Mouse (Mus musculus) left cerebral cortex, postnatal 25 days (tissue): ENCODE results near the gene Rps11. TPM values are rescaled to one million over a fixed set of nuclear protein-coding genes. Genes with fewer than 3 reads are reported as not detected.
"Not testable (repeated sequence)": the region's sequence is repeated elsewhere in the genome, so short reads cannot be mapped to it uniquely, and the experiment has no call there.

Source experiments
- DNase-seq, 2 experiments: peaks; one replicate each; pipeline ENCODE4 v3.0.0; 2022; ENCODE audit warnings: low spot score in 2 of 2, mixed read lengths in 1 of 2
- intact Hi-C: fragments of 180-260 bp; cut with DNase I; formaldehyde crosslinking; loops from one replicate; pipeline ENCODE4 v1.15.1; 2025
- total RNA-seq, 2 experiments: library from RNA; stranded (reverse); gene quantifications; 2 replicates each; pipeline ENCODE4 v1.2.3; 2021

Gene Rps11
- total RNA-seq, 2 experiments from 2014 or later: 410 to 413 TPM

DNA sequence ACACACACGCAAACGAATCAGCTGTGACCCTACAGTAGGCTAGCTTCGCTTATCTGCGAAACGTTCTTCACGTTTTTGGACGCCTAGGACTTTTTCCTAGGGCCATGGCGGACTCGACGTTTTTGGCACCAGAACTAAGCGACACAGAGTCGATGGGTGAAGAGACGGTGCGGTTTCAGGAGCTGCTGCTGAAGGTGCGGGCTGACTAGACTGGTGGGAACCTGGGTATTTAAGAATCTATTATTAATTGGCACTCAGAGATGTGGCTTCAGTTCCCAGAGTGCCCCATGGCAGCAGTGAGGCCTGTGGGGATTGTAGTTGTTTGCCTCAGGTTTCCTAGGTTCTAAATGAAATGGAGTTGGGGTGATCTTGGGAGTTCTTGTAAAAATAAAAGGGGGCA is 32.0 kb upstream of the Rps11 start:
- intact Hi-C loops: no loop called here
- no peak for DNase-seq

GRCm38 (mm10) chr7:45155590-45155989 is 31.4 kb upstream of the Rps11 start:
- intact Hi-C loops: no loop called here
- DNase-seq: no peak

- intact Hi-C loops: no loop called here
- DNase-seq: no peak
Observed at GRCm38 (mm10) chr7:45154993-45155514, 30.8 kb upstream of the Rps11 start.

DNA sequence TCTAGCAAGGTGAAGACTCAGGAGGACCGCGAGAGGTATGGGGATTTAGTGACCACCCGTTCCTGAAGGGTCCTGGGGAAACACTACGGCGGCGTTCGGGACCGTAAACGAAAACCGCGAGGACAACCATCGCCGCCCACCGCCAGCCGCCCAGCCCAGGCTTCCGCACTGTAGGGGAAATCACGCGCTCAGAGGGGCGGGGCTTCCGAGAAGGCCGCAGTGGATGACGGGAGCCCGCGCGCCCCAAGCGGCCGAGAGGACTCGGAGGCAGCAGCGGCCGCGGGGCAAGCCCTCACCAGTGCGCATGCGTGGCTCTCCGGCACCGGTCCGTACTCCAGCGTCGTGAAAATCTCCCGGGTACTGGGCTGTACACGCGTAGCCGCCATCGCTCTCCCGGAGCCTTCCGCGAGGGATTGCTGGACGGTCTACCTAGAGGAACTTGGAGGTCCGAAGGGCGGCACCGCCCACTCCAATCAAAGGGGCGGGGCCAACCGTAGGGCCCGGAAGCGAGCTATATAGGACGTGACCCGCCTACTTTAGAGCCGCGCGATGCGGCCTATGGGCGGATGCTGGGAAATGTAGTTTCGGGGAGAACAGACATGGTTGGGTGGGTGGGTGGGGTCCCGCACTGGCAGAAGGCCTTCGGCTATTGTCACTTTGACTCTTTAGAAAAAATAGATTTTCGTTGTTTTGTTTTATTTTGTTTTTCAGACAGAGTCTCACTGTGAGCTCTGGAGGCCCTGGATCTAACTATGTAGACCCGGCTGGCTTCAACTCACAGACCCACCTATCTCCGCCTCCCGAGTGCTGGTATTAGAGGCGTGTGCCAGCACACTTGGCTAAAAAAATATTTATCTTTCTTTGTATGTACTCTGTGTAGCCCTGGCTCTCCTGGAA is 30.1 kb upstream of the Rps11 start, which contains the start of the genes Pih1d1 and Aldh16a1:
Pih1d1 (plus strand) TSS at position 208 of the 897 bp plus-strand sequence.
Aldh16a1 (minus strand) TSS at position 489 of the 897 bp plus-strand sequence.
- DNase-seq: peak; percentile 98 to 99
- intact Hi-C loops: no loop called here

GRCm38 (mm10) chr7:45153586-45153985 is 29.3 kb upstream of the Rps11 start:
- intact Hi-C loops: no loop called here
- no peak for DNase-seq

DNA sequence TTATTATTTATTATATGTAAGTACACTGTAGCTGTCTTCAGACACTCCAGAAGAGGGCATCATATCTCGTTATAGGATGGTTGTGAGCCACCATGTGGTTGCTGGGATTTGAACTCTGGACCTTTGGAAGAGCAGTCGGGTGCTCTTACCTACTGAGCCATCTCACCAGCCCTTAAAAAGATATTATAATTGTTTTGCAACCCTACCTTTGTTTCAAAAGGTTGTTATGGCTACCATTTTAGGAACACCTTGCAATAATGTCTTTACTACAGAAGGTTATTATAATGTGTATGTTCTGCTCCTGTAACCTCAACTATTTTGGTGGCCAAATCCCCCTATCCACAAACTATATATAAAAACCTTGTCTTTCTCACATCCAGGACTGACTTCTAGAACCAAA is 28.8 kb upstream of the Rps11 start:
- intact Hi-C loops, DNase-seq: not testable (repeated sequence)

GRCm38 (mm10) chr7:45151303-45151702 is 27.1 kb upstream of the Rps11 start:
- intact Hi-C loops: no loop called here

GRCm38 (mm10) chr7:45150321-45150720 is 26.1 kb upstream of the Rps11 start:
- DNase-seq: no peak
- intact Hi-C loops: no loop called here

More at GRCm38 (mm10) chr7:45151303-45151702, 27.1 kb upstream of the Rps11 start:
- no peak for DNase-seq

DNA sequence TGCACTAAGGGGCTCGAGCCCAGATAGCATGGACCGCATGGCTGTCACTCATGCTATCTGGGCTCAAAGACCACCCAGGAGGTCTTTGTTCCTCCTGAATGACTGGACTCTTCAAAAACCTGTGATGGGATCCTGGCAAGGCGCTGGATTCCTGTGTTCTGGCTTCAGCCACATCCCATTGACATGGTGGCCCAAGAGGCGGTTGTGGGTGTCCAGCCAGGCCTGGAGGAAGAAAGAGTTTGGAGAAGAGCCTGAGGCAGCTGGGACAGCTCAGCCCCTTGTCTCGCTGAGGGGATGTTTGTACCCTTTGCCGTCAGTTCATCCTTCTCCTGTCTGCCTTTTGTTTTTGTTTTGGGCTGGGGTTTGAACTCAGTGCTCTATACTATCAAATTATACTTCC is 25.3 kb upstream of the Rps11 start:
- intact Hi-C loops: no loop called here
- DNase-seq: no peak

DNA sequence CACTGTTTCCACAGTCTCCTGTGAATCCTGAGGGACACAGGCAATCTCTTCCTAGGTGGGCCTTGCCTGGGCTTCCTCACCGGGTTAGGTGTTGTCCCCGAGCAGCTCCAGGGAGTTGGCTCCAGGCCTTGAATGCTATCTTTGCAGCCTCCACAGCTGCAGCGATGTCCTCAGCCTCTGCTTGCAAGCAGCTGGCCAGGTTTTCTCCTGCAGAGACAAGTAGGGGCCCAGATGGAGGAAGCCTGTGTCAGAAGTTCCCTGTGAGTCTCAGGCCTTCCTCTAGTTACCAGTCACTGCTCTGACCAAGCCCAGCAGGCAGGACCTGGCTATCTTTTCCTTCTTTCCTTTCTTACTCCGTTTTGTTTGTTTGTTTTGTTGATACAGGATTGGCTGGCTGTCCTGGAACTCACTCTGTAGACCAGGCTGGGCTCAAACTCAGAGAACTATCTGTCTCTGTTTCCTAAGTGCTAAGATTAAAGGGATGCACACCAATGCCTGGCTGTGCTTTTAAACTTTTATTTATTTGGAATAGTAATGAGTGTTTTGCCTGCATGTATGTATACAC is 24.4 kb upstream of the Rps11 start:
- no peak for DNase-seq
- intact Hi-C loops: no loop called here

- intact Hi-C loops: no loop called here
Observed at GRCm38 (mm10) chr7:45147899-45148298, 23.7 kb upstream of the Rps11 start.

DNA sequence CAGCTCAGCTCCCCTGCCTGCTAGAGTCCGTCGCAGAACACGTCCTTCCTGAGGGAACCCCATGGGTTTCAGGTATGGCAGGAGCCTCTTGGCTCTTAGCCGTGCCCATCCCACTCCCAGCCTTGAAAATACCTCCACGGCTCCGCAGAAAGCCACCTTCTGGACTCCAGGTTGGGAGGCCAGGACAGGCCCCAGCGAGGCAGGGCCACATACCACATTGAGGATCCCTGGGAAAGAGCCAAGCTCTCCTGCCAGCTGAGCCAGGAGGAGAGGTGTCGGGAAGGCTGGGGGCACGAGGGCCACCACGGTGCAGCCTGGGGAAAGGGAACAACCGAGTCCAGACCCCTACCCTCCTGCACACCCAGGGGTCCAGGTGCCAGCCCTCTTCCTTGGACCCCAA is 23.0 kb upstream of the Rps11 start:
- DNase-seq: no peak
- intact Hi-C loops: no loop called here

More at GRCm38 (mm10) chr7:45147899-45148298, 23.7 kb upstream of the Rps11 start:
- DNase-seq: no peak

DNA sequence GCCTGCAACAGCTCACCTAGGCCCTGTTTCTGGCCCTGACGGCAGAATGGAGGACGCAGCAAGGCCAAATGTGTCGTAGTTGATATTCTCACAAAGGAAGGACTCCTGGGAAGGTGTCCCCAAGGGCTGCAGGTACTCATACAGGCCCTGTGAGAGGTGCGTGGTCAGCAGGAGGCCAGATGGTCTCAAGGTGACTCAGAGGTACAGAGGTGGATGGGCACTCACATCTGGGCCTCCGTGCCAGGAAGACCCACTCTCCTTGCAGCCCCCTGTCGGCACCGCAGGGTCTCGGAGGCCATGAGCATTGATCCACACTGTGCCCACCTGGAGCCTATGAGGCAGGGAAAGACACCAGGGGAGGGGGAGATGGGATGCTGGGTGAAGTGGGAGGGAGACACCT is 21.2 kb upstream of the Rps11 start:
- no peak for DNase-seq
- intact Hi-C loops: no loop called here

DNA sequence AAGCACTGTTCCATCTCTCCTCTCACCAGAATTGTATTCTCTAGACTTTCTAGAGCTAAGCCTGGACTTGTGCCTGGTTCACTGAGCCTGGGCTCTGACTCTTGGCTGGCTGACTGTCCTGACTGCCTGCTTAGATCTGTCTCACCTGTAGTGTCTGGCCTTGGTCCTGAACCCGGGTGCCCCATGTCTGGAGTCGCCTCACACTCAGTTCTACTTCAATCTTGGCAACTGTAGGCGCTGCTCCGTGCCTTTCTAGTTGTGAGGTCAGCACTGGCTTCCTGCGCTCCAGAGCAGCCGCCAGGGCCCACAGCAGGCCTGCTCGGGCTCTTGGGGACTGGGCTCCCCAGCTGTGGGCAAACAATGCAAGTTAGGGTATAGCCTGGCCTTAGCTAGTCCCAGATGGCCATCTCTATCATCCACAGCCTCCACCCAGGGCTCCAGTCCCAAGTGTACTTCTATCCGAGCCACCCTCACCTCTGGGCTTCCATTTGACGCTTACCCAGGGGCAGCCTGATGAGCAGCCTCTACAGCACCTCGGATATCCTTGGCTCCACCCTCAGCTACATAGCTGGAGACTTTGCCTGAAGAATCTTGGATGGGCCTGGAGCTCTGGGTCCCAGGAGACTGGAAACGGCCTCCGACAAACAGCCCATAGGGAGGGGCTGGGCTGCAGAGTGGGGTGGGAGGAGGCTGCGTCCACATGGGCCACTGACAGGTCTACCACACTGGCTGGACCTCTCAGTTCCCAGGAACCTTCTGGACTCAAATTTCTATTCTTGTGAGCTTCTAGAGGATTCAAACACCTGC is 20.3 kb upstream of the Rps11 start:
- intact Hi-C loops: no loop called here

DNA sequence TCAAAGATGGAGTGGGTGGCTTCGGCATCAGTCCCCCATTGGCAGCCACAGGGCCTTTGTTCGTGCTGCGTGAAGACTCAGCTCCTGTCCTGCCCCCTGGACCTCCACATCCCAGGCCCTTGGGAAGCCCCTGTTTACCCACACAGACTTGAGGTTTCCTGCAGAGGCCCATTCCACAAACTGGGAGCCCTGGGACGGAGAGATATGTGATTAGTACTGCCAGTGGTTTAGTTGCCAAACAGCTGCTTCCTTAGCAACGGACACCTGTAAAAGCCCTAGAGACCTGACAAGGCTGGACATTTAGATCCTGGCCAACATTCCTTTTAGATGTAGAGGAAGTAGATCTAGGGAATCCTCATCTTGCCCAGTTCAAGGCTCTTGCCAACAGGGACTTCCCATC is 17.7 kb upstream of the Rps11 start:
- intact Hi-C loops: no loop called here
- no peak for DNase-seq

More for the DNA sequence above, 20.3 kb upstream of the Rps11 start:
- DNase-seq: no peak

DNA sequence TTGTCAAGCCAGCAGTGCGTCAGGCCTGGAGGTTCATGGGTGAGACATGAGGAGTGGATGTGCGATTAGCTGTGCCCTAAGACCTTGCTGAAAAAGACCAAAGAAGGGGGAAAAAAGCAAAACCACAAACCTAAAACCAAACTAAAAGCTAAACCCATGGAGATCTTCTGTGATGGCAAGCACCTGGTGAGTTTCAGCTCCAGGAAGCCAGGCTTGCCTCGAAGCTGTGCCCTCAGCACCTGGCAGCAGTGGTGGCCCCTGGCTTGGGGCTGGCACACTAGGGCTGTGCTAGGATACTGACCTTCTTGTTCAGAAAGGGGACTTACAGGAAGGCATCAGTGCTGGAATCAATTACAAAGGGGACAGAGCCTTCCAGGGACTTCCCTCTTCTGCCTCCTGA is 17.1 kb upstream of the Rps11 start:
- intact Hi-C loops: no loop called here
- no peak for DNase-seq

DNA sequence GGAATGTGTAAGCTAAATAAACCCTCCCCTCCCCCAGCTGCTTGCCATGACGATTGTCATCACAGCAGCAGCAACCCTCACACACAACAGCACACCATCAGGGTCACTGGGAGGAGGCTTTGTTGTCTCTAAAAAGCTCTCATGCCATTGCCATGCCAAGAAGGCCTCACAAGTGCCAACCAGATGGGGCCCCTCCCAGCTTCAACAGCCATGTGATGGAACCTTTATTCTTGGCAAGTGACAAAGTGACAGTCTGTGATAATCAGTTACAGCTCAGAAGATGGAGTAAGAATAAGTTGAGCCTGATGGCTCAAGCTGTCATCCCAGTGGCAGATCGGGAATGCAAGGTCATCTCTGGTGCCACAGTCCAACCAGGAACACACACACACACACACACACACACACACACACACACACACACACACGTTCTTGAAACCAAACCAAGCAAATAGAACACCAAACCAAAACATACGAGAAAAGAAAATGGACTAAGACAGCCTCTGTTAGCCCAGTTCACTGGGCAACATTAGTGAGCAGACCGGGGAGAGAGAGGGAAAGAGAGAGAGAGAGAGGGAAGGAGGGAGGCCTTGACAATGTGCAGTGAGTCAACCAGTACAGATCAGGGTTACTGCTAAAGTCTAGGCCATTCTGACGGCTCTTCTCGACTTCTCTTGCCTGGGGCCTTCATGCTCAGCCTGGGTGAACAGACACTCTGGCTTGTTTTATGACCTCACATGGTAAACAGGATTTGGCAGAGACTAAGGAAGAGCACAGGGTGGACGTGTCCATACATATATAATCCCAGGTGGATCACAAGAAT is 15.9 kb upstream of the Rps11 start:
- intact Hi-C loops: no loop called here

DNA sequence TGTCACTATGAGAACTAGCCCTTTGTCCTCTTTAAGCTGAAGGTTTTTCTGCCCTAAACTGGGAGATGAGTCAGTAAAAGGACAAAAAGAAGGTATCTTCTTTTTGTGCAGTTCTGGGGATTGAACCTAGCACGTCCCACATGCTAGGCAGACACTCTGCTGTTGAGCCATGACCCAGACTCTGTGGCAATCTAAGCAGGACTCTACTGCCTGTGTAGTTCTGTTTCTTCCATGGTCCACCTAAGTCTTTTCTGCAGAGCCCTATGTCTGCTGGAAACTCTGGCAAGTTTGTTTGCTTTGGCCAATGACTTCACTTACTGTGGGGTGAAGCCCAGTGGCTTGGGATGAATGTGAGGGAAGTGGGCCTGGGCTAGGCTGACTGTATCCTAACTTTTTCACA is 14.2 kb upstream of the Rps11 start:
- DNase-seq: no peak
- intact Hi-C loops: no loop called here

More for the DNA sequence above, 15.9 kb upstream of the Rps11 start:
- DNase-seq: no peak
